Mouse (Mus musculus) testis, adult 2 months (tissue): Measurements from ENCODE around the gene Pan3. TPM values are rescaled to one million over a fixed set of nuclear protein-coding genes. Genes with fewer than 3 reads are reported as not detected.

Experiments used
- H3K27ac ChIP-seq: fragments of 200-500 bp; 2 replicates; pipeline ENCODE4 v1.5.1; 2012; ENCODE audit warnings: low read depth, low read length; ENCODE audit not compliant: control insufficient read depth, insufficient read depth
- H3K27me3 ChIP-seq: fragments of 200-500 bp; 2 replicates; pipeline ENCODE4 v1.6.1; 2012; ENCODE audit warnings: mild to moderate bottlenecking, low read length, moderate library complexity; ENCODE audit not compliant: control insufficient read depth, insufficient read depth
- H3K36me3 ChIP-seq: fragments of 200-500 bp; 2 replicates; pipeline ENCODE4 v1.6.1; 2012; ENCODE audit warnings: mild to moderate bottlenecking, low read length; ENCODE audit not compliant: control insufficient read depth, insufficient read depth
- H3K4me1 ChIP-seq: fragments of 200-500 bp; 2 replicates; pipeline ENCODE4 v1.6.1; 2012; ENCODE audit warnings: low read length; ENCODE audit not compliant: control insufficient read depth, insufficient read depth
- H3K4me3 ChIP-seq: fragments of 200-500 bp; 2 replicates; pipeline ENCODE4 v1.5.1; 2012; ENCODE audit warnings: low read depth, mild to moderate bottlenecking, low read length, moderate library complexity, mixed read lengths; ENCODE audit not compliant: control insufficient read depth
- CTCF ChIP-seq: fragments of 200-500 bp; IDR thresholded peaks from 2 replicates; pipeline ENCODE4 v1.5.1; 2012; ENCODE audit warnings: low read depth, mild to moderate bottlenecking, inconsistent platforms, low read length, moderate library complexity; ENCODE audit not compliant: control insufficient read depth, insufficient read depth, insufficient replicate concordance
- POLR2A ChIP-seq: fragments of 200-500 bp; IDR thresholded peaks from 2 replicates; pipeline ENCODE4 v1.6.1; 2012; ENCODE audit warnings: low read depth, mild to moderate bottlenecking, inconsistent platforms, low read length, moderate library complexity; ENCODE audit not compliant: control insufficient read depth
- polyA plus RNA-seq: library from polyadenylated mRNA; depleted of rRNA; stranded (reverse); fragments of >200 nt; gene quantifications from 2 replicates; pipeline ENCODE4 v1.2.3, GENCODE M21; 2012; rRNA removed

The Pan3 gene
- polyA plus RNA-seq, 1 experiment = 94.5 TPM

DNA sequence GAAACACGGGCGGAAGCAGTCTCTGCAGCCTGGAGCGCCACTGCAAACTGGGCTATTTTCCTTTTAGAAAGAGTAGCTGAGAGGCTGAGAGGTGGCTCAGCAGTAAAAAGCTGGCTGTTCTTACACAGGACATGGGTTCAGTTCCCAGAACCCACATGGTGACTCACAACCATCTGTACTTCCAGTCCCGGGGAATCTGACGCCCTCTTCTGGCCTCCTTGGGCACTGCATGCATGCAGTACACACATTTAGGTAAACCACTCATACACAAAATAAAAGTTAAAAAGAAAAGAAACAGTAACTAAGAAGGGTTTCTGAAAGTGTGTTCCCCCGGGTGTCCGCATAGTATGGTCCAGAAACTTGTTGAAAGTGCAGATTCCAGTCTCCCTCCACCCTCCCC, 149.2 kb downstream of the Pan3 start:
- TF ChIP-seq POLR2A = no peak
- TF ChIP-seq CTCF = peak; percentile 66; the same call in 1 of the 2 replicates
- H3K4me3 ChIP-seq = no peak overlapping the region

GRCm38 (mm10) chr5:147579691-147580090, 149.7 kb downstream of the Pan3 start:
- H3K27ac ChIP-seq = no peak overlapping the region
- no peak overlapping the region for H3K4me3 ChIP-seq
- no peaks in the 10 kb centered on the region for H3K4me1 ChIP-seq
- TF ChIP-seq CTCF = no peak
- TF ChIP-seq POLR2A = no peak
- H3K36me3 ChIP-seq = no peaks in the 10 kb centered on the region
- no peaks in the 10 kb centered on the region for H3K27me3 ChIP-seq

More for the DNA sequence above, 149.2 kb downstream of the Pan3 start:
- Histone ChIP-seq H3K27ac (no peak overlapping the region), H3K4me1 (no peaks in the 10 kb centered on the region), H3K27me3 (no peaks in the 10 kb centered on the region), H3K36me3 (no peaks in the 10 kb centered on the region)

- no peaks in the 10 kb centered on the region for H3K4me1 ChIP-seq
- no peak overlapping the region for H3K4me3 ChIP-seq
- H3K36me3 ChIP-seq = no peaks in the 10 kb centered on the region
- TF ChIP-seq POLR2A (no peak), CTCF (no peak)
- no peaks in the 10 kb centered on the region for H3K27me3 ChIP-seq
- no peak overlapping the region for H3K27ac ChIP-seq
These were observed 150.2 kb downstream of the Pan3 start for GRCm38 (mm10) chr5:147580181-147580580.

- H3K27ac ChIP-seq = no peak overlapping the region
- TF ChIP-seq POLR2A = no peak
- TF ChIP-seq CTCF = peak; percentile 49; the same call in 1 of the 2 replicates
These were observed 153.8 kb downstream of the Pan3 start for GRCm38 (mm10) chr5:147583702-147584298.

DNA sequence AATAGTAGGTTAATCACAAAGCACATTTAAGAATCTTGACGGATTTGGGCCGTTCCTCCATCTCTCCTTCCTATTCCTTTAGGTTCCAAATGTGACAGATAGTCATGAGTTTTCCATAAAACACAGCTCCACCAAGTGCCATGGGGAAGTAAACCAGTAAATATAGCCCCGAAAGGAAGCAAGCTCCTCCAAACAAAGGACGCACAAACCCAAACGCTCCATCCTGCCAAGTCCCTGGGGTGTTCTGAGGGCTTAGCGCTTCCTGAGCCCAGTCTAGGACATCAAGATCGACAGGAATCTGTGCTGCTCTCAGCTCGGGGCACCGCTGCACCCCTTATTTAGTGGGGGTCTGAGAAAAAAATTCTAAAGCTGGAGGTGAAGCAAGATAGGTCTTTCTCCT, 154.7 kb downstream of the Pan3 start:
- no peaks in the 10 kb centered on the region for H3K4me1 ChIP-seq
- no peaks in the 10 kb centered on the region for H3K36me3 ChIP-seq
- TF ChIP-seq CTCF (no peak), POLR2A (no peak)
- no peak overlapping the region for H3K4me3 ChIP-seq
- H3K27me3 ChIP-seq = no peaks in the 10 kb centered on the region
- no peak overlapping the region for H3K27ac ChIP-seq

More at GRCm38 (mm10) chr5:147583702-147584298, 153.8 kb downstream of the Pan3 start:
- no peak overlapping the region for H3K4me3 ChIP-seq
- H3K36me3 ChIP-seq = no peaks in the 10 kb centered on the region
- no peaks in the 10 kb centered on the region for H3K4me1 ChIP-seq
- H3K27me3 ChIP-seq = no peaks in the 10 kb centered on the region

DNA sequence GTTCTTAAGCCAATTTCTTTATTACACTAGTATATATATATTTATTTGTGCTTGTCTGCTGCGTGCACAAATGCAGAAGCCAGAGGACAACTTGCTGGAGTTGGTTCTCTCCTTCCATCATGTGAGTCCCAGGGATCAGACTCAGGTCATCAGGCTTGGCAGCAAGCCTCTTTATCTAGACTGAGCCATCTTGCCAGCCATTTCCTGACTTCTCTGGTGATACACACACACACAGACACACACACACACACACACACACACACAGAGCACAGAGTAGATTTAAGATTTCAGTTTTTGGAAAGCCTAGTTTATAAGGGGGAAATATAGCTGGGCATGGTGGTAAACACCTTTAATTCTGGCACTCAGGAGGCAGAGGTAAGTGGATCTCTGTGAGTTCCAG, 155.1 kb downstream of the Pan3 start:
- Histone ChIP-seq H3K27me3 (no peaks in the 10 kb centered on the region), H3K27ac (no peak overlapping the region), H3K4me1 (no peaks in the 10 kb centered on the region), H3K36me3 (no peaks in the 10 kb centered on the region), H3K4me3 (no peak overlapping the region)
- no peak for TF ChIP-seq POLR2A
- TF ChIP-seq CTCF = no peak

DNA sequence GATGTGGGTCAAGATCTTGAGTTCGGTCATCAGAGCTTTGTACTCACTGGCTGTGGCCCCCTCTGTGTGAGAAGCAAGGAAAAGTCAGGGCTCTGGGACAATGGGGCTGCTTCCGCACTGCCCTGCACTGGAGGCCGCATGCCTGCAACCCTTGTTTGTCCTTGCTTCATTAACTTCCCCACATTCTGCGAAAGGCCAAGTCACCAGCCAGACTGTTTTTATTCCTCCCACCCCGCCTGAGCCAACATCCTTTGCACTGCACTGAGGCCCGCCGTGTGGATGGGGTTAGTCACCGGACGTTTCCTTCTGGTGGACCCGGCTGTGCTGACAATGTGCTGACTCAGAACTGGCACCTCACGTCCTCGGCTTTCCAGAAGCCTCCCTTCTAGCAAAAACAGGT, 159.9 kb downstream of the Pan3 start:
- Histone ChIP-seq H3K27ac (no peak overlapping the region), H3K4me1 (no peaks in the 10 kb centered on the region), H3K27me3 (no peaks in the 10 kb centered on the region), H3K36me3 (no peaks in the 10 kb centered on the region), H3K4me3 (no peak overlapping the region)
- TF ChIP-seq CTCF = no peak
- no peak for TF ChIP-seq POLR2A

DNA sequence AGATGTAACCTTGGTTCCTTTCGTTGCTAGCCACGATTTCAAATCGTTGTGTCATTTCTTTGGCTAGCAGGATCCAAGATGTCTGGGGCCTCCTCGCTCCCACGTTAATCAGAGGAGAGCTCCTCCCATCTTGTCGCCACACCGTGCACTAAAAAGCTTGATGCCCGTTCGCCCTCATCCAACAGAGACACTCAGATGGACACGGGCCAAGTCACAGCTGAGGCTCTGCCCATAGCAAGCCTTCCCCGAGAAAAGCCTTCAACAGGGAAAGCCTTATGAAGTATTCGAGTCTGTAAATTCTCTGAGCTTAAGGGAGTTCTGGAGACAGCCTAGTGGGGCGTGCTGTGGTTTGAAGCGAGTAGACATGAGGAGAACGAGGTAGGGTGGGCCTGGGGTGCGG, 167.9 kb downstream of the Pan3 start:
- H3K36me3 ChIP-seq = no peaks in the 10 kb centered on the region
- H3K4me1 ChIP-seq = no peaks in the 10 kb centered on the region
- H3K27me3 ChIP-seq = no peaks in the 10 kb centered on the region
- TF ChIP-seq POLR2A (no peak), CTCF (no peak)
- H3K27ac ChIP-seq = no peak overlapping the region
- H3K4me3 ChIP-seq = no peak overlapping the region

Other genes with a start within 250 kb of the Pan3 start
- gene Gsx1, start 241.5 kb upstream of the Pan3 start, polyA plus RNA-seq = not detected in 2 replicates
- gene Pdx1, start 160.2 kb upstream of the Pan3 start, polyA plus RNA-seq = 0.07 TPM in 1 of 2 replicates, not detected in the other
- 0.10 TPM in 1 of 2 replicates, not detected in the other for gene Cdx2, start 122.9 kb upstream of the Pan3 start, polyA plus RNA-seq
- not detected in 2 replicates for gene Urad, start 107.7 kb upstream of the Pan3 start, polyA plus RNA-seq
- 0.76 and 1.0 TPM in 2 replicates for gene Flt3, start 29.7 kb upstream of the Pan3 start, polyA plus RNA-seq